Mouse (Mus musculus) left cerebral cortex, adult 6 months (tissue): Measurements from ENCODE around the gene Hagh. TPM values are rescaled to one million over a fixed set of nuclear protein-coding genes. Genes with fewer than 3 reads are reported as not detected.

Source experiments
- long read RNA-seq, 2 experiments: library from polyadenylated mRNA; unstranded; transcript quantifications; one replicate each; pipeline ENCODE4 v2.0.0; 2019 to 2020
- polyA plus RNA-seq: library from polyadenylated mRNA; unstranded; fragments of <200 nt; fragmentation: Nextera tagmentation; gene quantifications from 2 replicates; pipeline ENCODE4 v1.2.3, GENCODE M21; 2021

The Hagh gene
- polyA plus RNA-seq: 287 and 337 TPM in 2 replicates
- long read RNA-seq, experiment 1, transcript Hagh-202 (9 exons, 1,191 nt): major isoform, 391 of 431 reads
- long read RNA-seq, experiment 1, partial matches to known transcripts: 8 of 431 reads
- long read RNA-seq, experiment 1, other reads (novel, unspliced or antisense): 31 of 431 reads
- long read RNA-seq, experiment 2, transcript Hagh-202 (9 exons, 1,191 nt): major isoform, 323 of 381 reads
- long read RNA-seq, experiment 2, partial matches to known transcripts: 31 of 381 reads
- long read RNA-seq, experiment 2, other reads (novel, unspliced or antisense): 26 of 381 reads

DNA sequence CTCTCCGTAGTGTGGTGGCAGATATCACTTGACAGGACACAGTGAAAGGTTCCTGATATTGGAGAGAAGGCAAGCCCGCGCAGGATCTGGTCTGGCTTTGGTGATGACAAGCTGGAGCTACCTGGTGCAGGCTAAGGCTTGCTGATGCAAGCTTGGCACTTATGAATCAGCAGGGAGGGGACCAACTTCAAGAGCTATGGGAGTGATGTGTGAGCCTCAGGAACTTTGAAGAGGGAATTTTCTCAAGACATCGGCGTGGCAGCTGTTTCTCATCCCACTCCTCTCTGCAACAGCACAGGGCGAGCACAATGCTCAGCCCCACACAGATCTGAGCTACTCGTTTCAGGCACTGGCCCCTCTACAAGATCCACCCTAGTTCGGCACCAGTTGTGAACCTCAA, at the start of gene Hagh:
Gene Hagh (plus strand): TSS at position 302 of the 400 bp plus-strand sequence.

DNA sequence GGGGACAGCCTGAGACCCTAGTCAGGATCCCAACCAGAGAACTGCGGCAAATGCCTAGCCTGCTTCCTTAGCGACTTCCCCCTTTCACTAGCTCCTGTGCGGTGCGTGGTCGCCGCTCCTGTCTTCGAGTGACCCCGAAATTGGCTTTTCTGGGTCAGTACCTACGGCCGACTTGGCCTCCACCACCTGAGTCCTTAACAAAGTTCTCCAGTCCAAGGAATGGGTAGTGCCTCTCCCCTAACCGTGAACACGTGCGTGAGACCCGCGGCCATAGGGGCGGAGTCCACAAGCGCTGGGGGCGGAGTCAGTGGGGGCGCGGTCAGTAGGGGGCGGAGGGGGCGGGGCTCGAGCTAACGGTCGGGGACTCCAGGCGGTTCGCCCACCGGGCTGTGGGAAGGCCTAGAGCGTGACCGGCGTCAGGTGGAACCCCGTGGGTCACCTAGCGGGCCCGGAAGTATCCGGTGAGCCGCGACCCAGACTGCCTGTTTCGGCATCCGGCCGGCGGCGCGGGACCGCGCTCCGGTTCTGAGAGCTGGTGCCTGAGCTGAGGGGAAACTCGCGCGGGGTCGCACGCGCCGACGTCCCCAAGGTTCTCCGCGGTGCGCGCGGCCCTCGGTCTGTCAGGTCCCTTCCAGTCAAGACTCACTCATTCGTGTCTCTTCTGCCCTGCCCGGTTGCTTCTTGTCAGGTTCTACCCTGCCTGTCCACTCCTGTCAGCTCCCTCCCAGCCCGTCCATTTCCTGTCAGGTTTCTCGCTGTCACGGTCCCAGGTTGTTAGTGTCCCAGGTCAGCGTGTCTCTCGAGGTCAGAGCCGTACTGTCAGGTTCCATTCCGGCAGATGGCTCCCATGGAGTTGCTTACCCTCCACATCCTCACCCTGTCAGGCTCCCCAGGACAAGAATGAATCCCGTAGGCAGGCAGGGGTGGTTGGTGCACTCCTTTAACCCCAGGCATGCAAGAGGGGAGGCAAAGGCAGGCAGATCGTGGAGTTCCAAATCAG, 35.7 kb upstream of the Hagh start, which contains the start of gene Meiob:
Gene Meiob (plus strand): TSS at position 338 of the 1,000 bp plus-strand sequence.

DNA sequence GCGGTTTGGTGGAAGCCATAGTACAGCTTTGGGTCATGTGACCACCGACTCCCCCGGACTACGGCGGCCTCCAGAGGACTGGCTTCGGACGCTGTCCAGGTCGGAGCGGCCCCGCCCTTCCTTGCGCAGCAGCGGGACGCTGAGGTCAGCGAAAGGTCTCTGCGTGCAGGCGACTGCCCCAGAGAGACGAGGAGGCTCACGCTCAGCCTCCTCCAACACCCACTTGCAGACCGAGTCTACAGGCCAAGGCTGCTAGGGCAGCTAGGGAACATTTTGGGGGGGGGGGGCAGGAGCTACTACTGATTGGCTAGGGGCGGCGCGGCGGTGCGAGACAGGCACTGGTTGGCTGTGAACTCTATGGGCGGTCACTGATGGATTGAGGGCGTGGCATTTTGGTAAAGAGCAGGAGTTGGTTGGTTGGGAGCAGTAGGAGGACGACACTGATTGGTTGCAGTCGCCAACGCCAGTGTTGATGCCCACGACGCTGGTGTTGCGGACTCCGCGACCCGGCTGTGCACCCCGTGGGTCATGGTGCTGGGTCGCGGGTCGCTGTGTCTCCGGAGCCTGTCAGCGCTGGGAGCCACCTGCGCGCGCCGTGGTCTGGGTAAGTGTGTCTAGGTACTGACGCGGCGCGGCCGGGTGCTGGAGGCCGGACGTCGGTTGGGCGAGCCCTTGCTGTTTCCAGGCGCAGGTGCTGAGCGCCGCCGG, 10.3 kb downstream of the Hagh start, which contains the start of gene Fahd1:
Gene Fahd1 (minus strand): TSS at position 300 of the 708 bp plus-strand sequence.

DNA sequence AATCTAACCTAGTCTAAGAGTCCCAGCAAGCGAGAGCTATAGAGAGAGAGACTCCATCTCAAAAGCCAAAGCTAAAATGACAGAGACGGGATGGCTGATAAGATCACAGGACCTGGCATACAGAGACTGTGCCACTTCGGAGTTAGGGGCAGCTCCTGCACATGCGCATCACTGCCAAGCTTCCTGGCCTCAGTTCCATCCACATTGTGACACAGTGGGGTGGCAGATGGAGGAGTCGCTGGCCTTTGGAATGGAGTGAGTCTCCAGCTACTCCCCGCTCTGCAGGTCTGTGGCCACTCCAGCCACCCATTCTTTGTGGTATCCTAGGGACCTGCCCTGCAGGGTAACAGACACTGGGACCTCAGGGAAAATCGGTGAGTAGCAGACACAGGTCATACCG, 25.8 kb downstream of the Hagh start, which contains the start of gene Igfals:
Gene Igfals (plus strand): TSS at position 222 of the 400 bp plus-strand sequence.

DNA sequence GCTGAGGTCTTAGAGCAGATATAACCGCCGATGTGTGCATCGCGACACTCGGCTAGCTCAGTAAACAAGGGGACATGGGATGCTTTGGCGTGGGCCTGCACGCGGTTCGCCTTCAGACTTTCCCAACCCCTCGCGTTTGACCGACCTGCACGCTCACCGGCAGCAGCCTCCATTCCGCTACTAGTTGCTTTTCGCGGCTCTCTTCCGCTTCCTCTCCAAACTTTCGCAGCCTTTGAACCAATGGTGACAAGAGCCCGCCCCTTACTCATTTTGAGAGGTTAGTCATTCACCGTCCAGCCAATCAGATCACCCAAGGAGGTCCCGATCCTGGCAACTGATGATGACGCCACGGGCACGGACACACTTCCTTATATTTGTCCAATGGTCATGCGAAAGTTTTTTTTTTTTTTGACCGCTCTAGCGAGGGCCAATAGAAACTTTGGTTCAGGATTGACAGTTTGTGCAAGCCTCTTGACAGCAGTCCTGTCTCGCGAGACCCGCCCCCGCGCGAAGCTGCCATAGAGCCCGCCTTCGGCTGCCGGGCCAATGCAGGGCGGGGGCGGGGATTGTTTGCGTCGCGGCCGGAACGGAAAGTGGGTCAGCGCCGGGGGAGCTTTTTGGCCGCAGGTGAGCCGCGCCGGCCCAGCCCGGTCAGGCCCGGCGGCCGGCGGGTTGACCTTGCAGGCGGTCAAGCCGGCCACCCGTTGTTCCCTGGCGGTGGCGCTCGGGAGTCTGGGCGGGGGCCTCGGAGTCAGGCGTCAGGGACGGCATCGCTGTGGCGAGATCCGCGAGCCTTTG, 46.4 kb downstream of the Hagh start, which contains the start of the genes Nubp2 and Spsb3:
Gene Nubp2 (minus strand): TSS at position 216 of the 798 bp plus-strand sequence.
Gene Spsb3 (plus strand): TSS at position 510 of the 798 bp plus-strand sequence.

DNA sequence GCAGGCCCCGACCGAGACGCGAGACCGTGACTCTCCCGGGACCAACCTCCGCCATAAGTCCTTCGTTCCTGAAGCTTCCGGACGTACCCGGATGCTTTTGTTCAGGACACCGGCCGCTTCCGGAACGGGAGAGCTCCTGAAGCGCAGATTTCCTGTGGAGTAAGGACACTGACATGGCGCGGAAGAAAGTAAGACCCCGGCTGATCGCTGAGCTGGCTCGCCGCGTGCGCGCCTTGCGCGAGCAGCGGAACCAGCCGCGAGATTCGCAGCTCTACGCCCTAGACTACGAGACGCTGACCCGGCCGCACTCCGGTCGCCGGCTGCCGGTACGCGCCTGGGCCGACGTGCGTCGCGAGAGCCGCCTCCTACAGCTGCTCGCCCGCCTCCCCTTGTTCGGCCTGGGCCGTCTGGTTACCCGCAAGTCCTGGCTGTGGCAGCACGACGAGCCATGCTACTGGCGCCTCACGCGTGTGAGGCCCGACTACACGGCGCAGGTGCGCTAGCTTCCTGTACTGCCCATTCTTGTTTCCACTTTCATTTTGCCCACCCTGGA, 55.1 kb downstream of the Hagh start, which contains the start of the genes Eme2 and Mrps34:
Gene Eme2 (minus strand): TSS at position 93 of the 553 bp plus-strand sequence.
Gene Mrps34 (plus strand): TSS at position 122 of the 553 bp plus-strand sequence.

DNA sequence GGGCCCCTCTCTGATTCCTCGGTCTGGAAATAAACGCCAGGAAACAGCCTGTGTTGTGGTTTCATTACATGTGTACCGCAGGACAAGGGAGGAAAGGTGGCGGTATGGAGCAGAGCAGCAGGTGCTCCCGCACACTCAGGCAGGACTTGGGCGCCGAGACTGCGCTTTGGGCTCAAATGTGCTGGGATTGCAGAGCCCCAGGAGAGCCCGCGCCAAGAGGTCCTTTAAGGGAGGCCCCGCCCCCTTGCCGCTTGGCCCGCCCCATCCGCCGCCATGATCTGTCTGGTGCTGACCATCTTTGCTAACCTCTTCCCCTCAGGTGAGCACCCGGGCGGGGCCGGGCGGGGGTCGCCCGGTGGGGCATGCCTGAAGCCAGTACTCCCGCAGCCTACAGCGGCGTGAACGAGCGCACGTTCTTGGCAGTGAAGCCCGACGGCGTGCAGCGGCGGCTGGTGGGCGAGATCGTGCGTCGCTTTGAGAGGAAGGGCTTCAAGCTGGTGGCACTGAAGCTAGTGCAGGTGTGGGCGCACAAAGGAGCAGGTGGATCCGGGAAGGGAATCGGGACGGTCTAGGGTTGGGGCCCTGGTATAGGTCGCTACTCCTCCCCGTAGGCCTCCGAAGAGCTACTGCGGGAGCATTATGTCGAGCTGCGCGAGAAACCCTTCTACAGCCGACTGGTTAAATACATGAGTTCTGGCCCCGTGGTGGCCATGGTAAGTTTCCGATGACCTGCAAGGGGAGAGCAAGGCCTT, 56.5 kb downstream of the Hagh start, which contains the start of gene Nme3:
Gene Nme3 (plus strand): TSS at position 260 of the 752 bp plus-strand sequence.

Other genes starting within 250 kb of the Hagh start
- 60.7 and 86.2 TPM in 2 replicates for gene Tsc2, start 207.5 kb upstream of the Hagh start, polyA plus RNA-seq
- gene Nthl1, start 207.5 kb upstream of the Hagh start, polyA plus RNA-seq: 5.6 and 5.9 TPM in 2 replicates
- 39.3 and 41.9 TPM in 2 replicates for gene Slc9a3r2, start 189.8 kb upstream of the Hagh start, polyA plus RNA-seq
- 0.47 and 0.65 TPM in 2 replicates for gene Npw, start 181.7 kb upstream of the Hagh start, polyA plus RNA-seq
- gene Zfp598, start 170.5 kb upstream of the Hagh start, polyA plus RNA-seq: 1.3 and 2.4 TPM in 2 replicates
- gene Syngr3, start 150.2 kb upstream of the Hagh start, polyA plus RNA-seq: 282 and 371 TPM in 2 replicates
- gene Gfer, start 144.0 kb upstream of the Hagh start, polyA plus RNA-seq: 33.0 and 34.1 TPM in 2 replicates
- 0.98 and 1.1 TPM in 2 replicates for gene Noxo1, start 143.9 kb upstream of the Hagh start, polyA plus RNA-seq
- gene Tbl3, start 132.5 kb upstream of the Hagh start, polyA plus RNA-seq: 15.2 and 20.2 TPM in 2 replicates
- not detected in 2 replicates for gene Rnf151, start 122.1 kb upstream of the Hagh start, polyA plus RNA-seq
- 1,532 and 1,546 TPM in 2 replicates for gene Rps2, start 122.0 kb upstream of the Hagh start, polyA plus RNA-seq
- gene Ndufb10, start 115.7 kb upstream of the Hagh start, polyA plus RNA-seq: 938 and 1,009 TPM in 2 replicates
- 0.19 and 0.53 TPM in 2 replicates for gene Rpl3l, start 112.3 kb upstream of the Hagh start, polyA plus RNA-seq
- gene Msrb1, start 103.5 kb upstream of the Hagh start, polyA plus RNA-seq: 6.8 and 17.1 TPM in 2 replicates
- gene Hs3st6, start 87.2 kb upstream of the Hagh start, polyA plus RNA-seq: 0.55 and 0.97 TPM in 2 replicates
- gene Meiob, start 35.9 kb upstream of the Hagh start, polyA plus RNA-seq: not detected in 2 replicates
- 21.7 and 24.4 TPM in 2 replicates for gene Fahd1, start 10.2 kb downstream of the Hagh start, polyA plus RNA-seq
- not detected in 2 replicates for gene Igfals, start 25.9 kb downstream of the Hagh start, polyA plus RNA-seq
- 42.6 and 58.2 TPM in 2 replicates for gene Nubp2, start 46.2 kb downstream of the Hagh start, polyA plus RNA-seq
- 84.9 and 110 TPM in 2 replicates for gene Spsb3, start 46.5 kb downstream of the Hagh start, polyA plus RNA-seq
- 15.5 and 16.2 TPM in 2 replicates for gene Eme2, start 54.9 kb downstream of the Hagh start, polyA plus RNA-seq
- gene Mrps34, start 55.0 kb downstream of the Hagh start, polyA plus RNA-seq: 130 and 171 TPM in 2 replicates
- gene Nme3, start 56.4 kb downstream of the Hagh start, polyA plus RNA-seq: 117 and 135 TPM in 2 replicates
- gene Mapk8ip3, start 96.8 kb downstream of the Hagh start, polyA plus RNA-seq: 49.2 and 62.4 TPM in 2 replicates
- gene Jpt2, start 120.5 kb downstream of the Hagh start, polyA plus RNA-seq: 3.8 and 5.3 TPM in 2 replicates
- 4.1 and 9.0 TPM in 2 replicates for gene Cramp1l, start 175.6 kb downstream of the Hagh start, polyA plus RNA-seq
- gene Ift140, start 175.9 kb downstream of the Hagh start, polyA plus RNA-seq: 3.1 and 4.2 TPM in 2 replicates
- gene Tmem204, start 243.4 kb downstream of the Hagh start, polyA plus RNA-seq: 12.0 and 13.3 TPM in 2 replicates